Mouse (Mus musculus): ENCODE results near the gene Usp19. TPM values are rescaled to one million over a fixed set of nuclear protein-coding genes. Genes with fewer than 3 reads are reported as not detected.

The Usp19 gene
- total and polyA plus RNA-seq, 2 experiments from 2014 or later = 38.2 to 136 TPM

DNA sequence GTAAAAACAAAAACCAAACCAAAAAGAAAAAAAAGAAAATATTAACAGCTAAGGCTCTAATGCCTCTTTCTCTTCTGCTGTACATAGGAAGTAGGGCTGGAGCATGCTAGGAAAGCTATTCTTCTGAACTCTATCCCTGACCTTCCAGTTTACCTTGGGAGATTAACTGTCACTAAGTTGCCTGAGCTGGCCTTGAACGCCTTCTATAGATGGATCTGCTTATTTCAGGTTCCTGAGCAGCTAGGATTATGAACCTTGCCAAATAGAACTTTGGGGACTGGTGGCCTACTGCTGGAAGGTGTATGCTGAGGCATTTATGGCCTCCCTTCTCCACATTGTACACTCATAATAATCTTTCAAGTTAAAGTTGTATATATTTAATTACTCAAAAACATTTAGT, 40.6 kb downstream of the Usp19 start:
- no peak overlapping the region for H3K4me2 ChIP-seq (ENCODE audit: low read depth, low read length)
- H3K27ac ChIP-seq (ENCODE audit: low read depth) = no peak overlapping the region
- whole genome bisulfite sequencing = 89% methylated on average over 1 of the region's 1 CpGs
- H3K36me3 ChIP-seq (replicated peaks; ENCODE audit: control insufficient read depth, insufficient read depth, low read length) = peaks cover 75% of the 10 kb centered on the region
- no peak overlapping the region for H3K4me3 ChIP-seq (ENCODE audit: low read depth, low read length)
- H3K9ac ChIP-seq (replicated peaks; ENCODE audit: low read depth, low read length) = no peak overlapping the region
- ATAC-seq (ENCODE audit: insufficient read depth, low read depth) (no peak), DNase-seq (ENCODE audit: low spot score) (no peak)
- H3K4me1 ChIP-seq (ENCODE audit: control insufficient read depth, insufficient read depth) = no peaks in the 10 kb centered on the region
- H3K9me3 ChIP-seq (replicated peaks; ENCODE audit: control insufficient read depth, low read length) = no peaks in the 10 kb centered on the region
- H3K27me3 ChIP-seq (ENCODE audit: control insufficient read depth, insufficient read depth, low read length) = no peaks in the 10 kb centered on the region
- no peak for TF ChIP-seq EP300 (IDR thresholded peaks at IDR 0.05; ENCODE audit: low read depth)
- no peak for TF ChIP-seq CTCF (IDR thresholded peaks at IDR 0.05; ENCODE audit: low read depth)

DNA sequence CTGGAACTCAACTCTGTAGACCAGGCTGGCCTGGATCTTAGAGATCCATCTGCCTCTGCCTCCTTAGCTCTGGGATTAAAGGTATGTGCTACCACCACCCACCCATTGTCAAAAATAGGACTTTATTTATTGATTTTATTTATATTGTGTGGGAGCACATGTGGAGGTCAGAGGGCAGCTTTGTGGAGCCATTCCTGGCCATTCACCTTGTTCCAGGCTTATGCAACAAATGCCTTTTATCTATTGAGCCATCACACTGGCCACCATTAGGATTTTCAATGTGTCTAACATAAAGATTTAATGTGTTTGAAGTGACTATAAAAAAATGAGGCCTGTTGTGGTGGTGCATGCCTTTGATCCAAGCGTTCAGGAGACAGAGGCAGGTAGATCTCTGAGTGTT, 41.1 kb downstream of the Usp19 start:
- Histone ChIP-seq H3K27me3 (ENCODE audit: control insufficient read depth, insufficient read depth, low read length) (no peaks in the 10 kb centered on the region), H3K4me2 (ENCODE audit: low read depth, low read length) (no peak overlapping the region), H3K4me3 (ENCODE audit: low read depth, low read length) (no peak overlapping the region), H3K9ac (replicated peaks; ENCODE audit: low read depth, low read length) (no peak overlapping the region), H3K27ac (ENCODE audit: low read depth) (no peak overlapping the region), H3K36me3 (replicated peaks; ENCODE audit: control insufficient read depth, insufficient read depth, low read length) (peaks cover 81% of the 10 kb centered on the region), H3K4me1 (ENCODE audit: control insufficient read depth, insufficient read depth) (no peaks in the 10 kb centered on the region), H3K9me3 (replicated peaks; ENCODE audit: control insufficient read depth, low read length) (no peaks in the 10 kb centered on the region)
- TF ChIP-seq CTCF (IDR thresholded peaks at IDR 0.05; ENCODE audit: low read depth) (no peak), EP300 (IDR thresholded peaks at IDR 0.05; ENCODE audit: low read depth) (no peak)
- WGBS = 92% methylated on average over 1 of the region's 1 CpGs
- DNase-seq (ENCODE audit: low spot score) = no peak
- no peak for ATAC-seq (ENCODE audit: insufficient read depth, low read depth)

DNA sequence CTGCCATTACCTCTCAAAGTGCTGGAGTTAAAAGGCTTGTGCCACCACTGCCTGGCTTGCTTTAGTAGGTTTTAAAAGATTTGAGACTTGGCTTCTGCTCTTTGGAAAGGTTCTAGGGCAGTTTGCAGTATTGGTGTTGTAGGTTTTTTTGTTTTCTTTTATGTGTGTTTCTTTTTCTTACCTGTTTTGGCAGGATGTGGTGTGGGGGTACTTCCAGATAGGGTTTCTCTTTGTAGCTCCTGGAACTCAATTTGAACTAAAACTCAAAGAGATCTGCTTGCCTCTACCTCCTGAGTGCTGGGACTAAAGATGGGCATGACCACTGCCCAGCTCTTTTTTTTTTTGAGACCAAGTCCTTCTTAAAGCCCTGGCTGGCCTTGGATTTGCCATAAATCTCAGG, 50.4 kb downstream of the Usp19 start:
- DNase-seq (ENCODE audit: low spot score) (no peak), ATAC-seq (ENCODE audit: insufficient read depth, low read depth) (no peak)
- Histone ChIP-seq H3K9ac (replicated peaks; ENCODE audit: low read depth, low read length) (no peak overlapping the region), H3K36me3 (replicated peaks; ENCODE audit: control insufficient read depth, insufficient read depth, low read length) (peaks cover 88% of the 10 kb centered on the region), H3K4me3 (ENCODE audit: low read depth, low read length) (no peak overlapping the region), H3K27me3 (ENCODE audit: control insufficient read depth, insufficient read depth, low read length) (no peaks in the 10 kb centered on the region), H3K9me3 (replicated peaks; ENCODE audit: control insufficient read depth, low read length) (no peaks in the 10 kb centered on the region), H3K27ac (ENCODE audit: low read depth) (no peak overlapping the region), H3K4me2 (ENCODE audit: low read depth, low read length) (no peak overlapping the region), H3K4me1 (ENCODE audit: control insufficient read depth, insufficient read depth) (no peaks in the 10 kb centered on the region)
- no peak for TF ChIP-seq CTCF (IDR thresholded peaks at IDR 0.05; ENCODE audit: low read depth)
- TF ChIP-seq EP300 (IDR thresholded peaks at IDR 0.05; ENCODE audit: low read depth) = no peak

DNA sequence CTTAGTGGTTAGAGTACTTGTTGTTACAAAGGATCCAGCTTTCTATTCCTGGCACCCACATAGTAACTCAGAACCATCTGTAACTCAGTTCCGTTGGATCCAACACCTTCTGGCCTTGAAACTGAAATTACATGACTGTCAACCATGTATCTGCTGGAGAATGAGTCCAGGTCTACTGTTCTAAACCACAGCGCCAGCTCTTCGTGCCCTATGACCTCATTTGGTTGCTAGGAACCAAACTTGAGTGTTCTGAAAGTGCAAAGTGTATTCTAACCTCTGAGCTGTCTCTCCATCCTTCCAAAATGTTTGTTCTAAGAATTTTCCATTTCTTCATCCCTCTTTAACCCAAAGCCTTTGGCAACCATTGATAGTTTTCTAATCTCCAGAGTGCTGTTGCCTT, 55.6 kb downstream of the Usp19 start:
- H3K27ac ChIP-seq (ENCODE audit: low read depth) = no peak overlapping the region
- ATAC-seq (ENCODE audit: insufficient read depth, low read depth) = no peak
- no peak overlapping the region for H3K4me2 ChIP-seq (ENCODE audit: low read depth, low read length)
- TF ChIP-seq CTCF (IDR thresholded peaks at IDR 0.05; ENCODE audit: low read depth) (no peak), EP300 (IDR thresholded peaks at IDR 0.05; ENCODE audit: low read depth) (no peak)
- no peaks in the 10 kb centered on the region for H3K9me3 ChIP-seq (replicated peaks; ENCODE audit: control insufficient read depth, low read length)
- peaks cover 90% of the 10 kb centered on the region for H3K36me3 ChIP-seq (replicated peaks; ENCODE audit: control insufficient read depth, insufficient read depth, low read length)
- H3K4me3 ChIP-seq (ENCODE audit: low read depth, low read length) = no peak overlapping the region
- no peak for DNase-seq (ENCODE audit: low spot score)
- WGBS = 91% methylated on average over 3 of the region's 3 CpGs
- H3K4me1 ChIP-seq (ENCODE audit: control insufficient read depth, insufficient read depth) = no peaks in the 10 kb centered on the region
- H3K27me3 ChIP-seq (ENCODE audit: control insufficient read depth, insufficient read depth, low read length) = no peaks in the 10 kb centered on the region
- H3K9ac ChIP-seq (replicated peaks; ENCODE audit: low read depth, low read length) = no peak overlapping the region

DNA sequence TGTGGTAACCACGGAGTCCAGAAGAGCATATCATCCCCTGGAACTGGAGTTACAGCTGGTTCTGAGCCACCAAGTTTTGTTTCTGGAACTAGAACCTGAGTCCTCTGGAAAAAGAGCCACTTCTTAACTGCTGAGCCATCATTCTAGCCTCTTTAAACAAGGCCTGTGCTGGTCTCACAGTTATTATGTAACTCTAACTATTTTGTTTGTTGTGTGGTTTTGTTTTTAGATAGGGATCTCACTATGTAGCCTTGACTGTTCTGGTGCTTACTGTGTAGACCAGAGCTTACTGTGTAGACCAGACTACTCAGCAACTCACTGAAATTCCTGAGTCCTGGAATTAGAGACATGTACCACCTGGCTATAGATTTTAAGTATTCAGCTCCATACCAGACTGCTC, 56.5 kb downstream of the Usp19 start:
- H3K27ac ChIP-seq (ENCODE audit: low read depth) = no peak overlapping the region
- no peaks in the 10 kb centered on the region for H3K27me3 ChIP-seq (ENCODE audit: control insufficient read depth, insufficient read depth, low read length)
- peaks cover 90% of the 10 kb centered on the region for H3K36me3 ChIP-seq (replicated peaks; ENCODE audit: control insufficient read depth, insufficient read depth, low read length)
- TF ChIP-seq EP300 (IDR thresholded peaks at IDR 0.05; ENCODE audit: low read depth) (no peak), CTCF (IDR thresholded peaks at IDR 0.05; ENCODE audit: low read depth) (no peak)
- H3K9ac ChIP-seq (replicated peaks; ENCODE audit: low read depth, low read length) = no peak overlapping the region
- H3K4me2 ChIP-seq (ENCODE audit: low read depth, low read length) = no peak overlapping the region
- 91% methylated on average over 1 of the region's 1 CpGs for WGBS
- DNase-seq (ENCODE audit: low spot score) = no peak
- H3K9me3 ChIP-seq (replicated peaks; ENCODE audit: control insufficient read depth, low read length) = no peaks in the 10 kb centered on the region
- H3K4me3 ChIP-seq (ENCODE audit: low read depth, low read length) = no peak overlapping the region
- ATAC-seq (ENCODE audit: insufficient read depth, low read depth) = no peak
- H3K4me1 ChIP-seq (ENCODE audit: control insufficient read depth, insufficient read depth) = no peaks in the 10 kb centered on the region

Other genes with a start within 250 kb of the Usp19 start
- 209 and 229 TPM in 2 replicates for gene Dag1, start 226.6 kb upstream of the Usp19 start, total RNA-seq (2014; rRNA removed; ENCODE audit: low replicate concordance)
- gene Dag1, start 226.6 kb upstream of the Usp19 start, polyA plus RNA-seq (2015; fragmentation: Nextera tagmentation; extraction: Ambion mirVana) = 99.2 and 106 TPM in 2 replicates
- gene Nicn1, start 200.2 kb upstream of the Usp19 start, total RNA-seq (2014; rRNA removed; ENCODE audit: low replicate concordance) = 12.9 and 22.4 TPM in 2 replicates
- gene Nicn1, start 200.2 kb upstream of the Usp19 start, polyA plus RNA-seq (2015; fragmentation: Nextera tagmentation; extraction: Ambion mirVana) = 20.5 and 20.9 TPM in 2 replicates
- 3.7 and 14.5 TPM in 2 replicates for gene Amt, start 193.7 kb upstream of the Usp19 start, total RNA-seq (2014; rRNA removed; ENCODE audit: low replicate concordance)
- 5.4 and 6.4 TPM in 2 replicates for gene Amt, start 193.7 kb upstream of the Usp19 start, polyA plus RNA-seq (2015; fragmentation: Nextera tagmentation; extraction: Ambion mirVana)
- gene Rhoa, start 184.5 kb upstream of the Usp19 start, total RNA-seq (2014; rRNA removed; ENCODE audit: low replicate concordance) = 167 and 207 TPM in 2 replicates
- 326 and 332 TPM in 2 replicates for gene Rhoa, start 184.5 kb upstream of the Usp19 start, polyA plus RNA-seq (2015; fragmentation: Nextera tagmentation; extraction: Ambion mirVana)
- gene Tcta, start 184.4 kb upstream of the Usp19 start, total RNA-seq (2014; rRNA removed; ENCODE audit: low replicate concordance) = 46.1 and 46.9 TPM in 2 replicates
- 42.1 and 49.9 TPM in 2 replicates for gene Tcta, start 184.4 kb upstream of the Usp19 start, polyA plus RNA-seq (2015; fragmentation: Nextera tagmentation; extraction: Ambion mirVana)
- gene Gpx1, start 151.7 kb upstream of the Usp19 start, total RNA-seq (2014; rRNA removed; ENCODE audit: low replicate concordance) = 319 and 336 TPM in 2 replicates
- gene Gpx1, start 151.7 kb upstream of the Usp19 start, polyA plus RNA-seq (2015; fragmentation: Nextera tagmentation; extraction: Ambion mirVana) = 578 and 581 TPM in 2 replicates
- 71.1 and 76.8 TPM in 2 replicates for gene Usp4, start 142.7 kb upstream of the Usp19 start, total RNA-seq (2014; rRNA removed; ENCODE audit: low replicate concordance)
- gene Usp4, start 142.7 kb upstream of the Usp19 start, polyA plus RNA-seq (2015; fragmentation: Nextera tagmentation; extraction: Ambion mirVana) = 54.9 and 60.6 TPM in 2 replicates
- not detected in 2 replicates for gene 1700102P08Rik, start 97.8 kb upstream of the Usp19 start, total RNA-seq (2014; rRNA removed; ENCODE audit: low replicate concordance)
- gene 1700102P08Rik, start 97.8 kb upstream of the Usp19 start, polyA plus RNA-seq (2015; fragmentation: Nextera tagmentation; extraction: Ambion mirVana) = 0.27 TPM in 1 of 2 replicates, not detected in the other
- gene Ccdc36, start 62.1 kb upstream of the Usp19 start, total RNA-seq (2014; rRNA removed; ENCODE audit: low replicate concordance) = not detected in 2 replicates
- 0.14 and 0.25 TPM in 2 replicates for gene Ccdc36, start 62.1 kb upstream of the Usp19 start, polyA plus RNA-seq (2015; fragmentation: Nextera tagmentation; extraction: Ambion mirVana)
- not detected in 2 replicates for gene BC048562, start 54.1 kb upstream of the Usp19 start, total RNA-seq (2014; rRNA removed; ENCODE audit: low replicate concordance)
- gene BC048562, start 54.1 kb upstream of the Usp19 start, polyA plus RNA-seq (2015; fragmentation: Nextera tagmentation; extraction: Ambion mirVana) = not detected in 2 replicates
- 14.0 and 24.0 TPM in 2 replicates for gene Ccdc71, start 30.1 kb upstream of the Usp19 start, total RNA-seq (2014; rRNA removed; ENCODE audit: low replicate concordance)
- 25.1 and 26.2 TPM in 2 replicates for gene Ccdc71, start 30.1 kb upstream of the Usp19 start, polyA plus RNA-seq (2015; fragmentation: Nextera tagmentation; extraction: Ambion mirVana)
- gene Klhdc8b, start 29.0 kb upstream of the Usp19 start, total RNA-seq (2014; rRNA removed; ENCODE audit: low replicate concordance) = 180 and 186 TPM in 2 replicates
- 91.6 and 92.7 TPM in 2 replicates for gene Klhdc8b, start 29.0 kb upstream of the Usp19 start, polyA plus RNA-seq (2015; fragmentation: Nextera tagmentation; extraction: Ambion mirVana)
- 161 and 182 TPM in 2 replicates for gene Lamb2, start 10.9 kb upstream of the Usp19 start, total RNA-seq (2014; rRNA removed; ENCODE audit: low replicate concordance)
- 44.4 and 50.8 TPM in 2 replicates for gene Lamb2, start 10.9 kb upstream of the Usp19 start, polyA plus RNA-seq (2015; fragmentation: Nextera tagmentation; extraction: Ambion mirVana)
- gene Qars, start 17.1 kb downstream of the Usp19 start, total RNA-seq (2014; rRNA removed; ENCODE audit: low replicate concordance) = 175 and 188 TPM in 2 replicates
- 44.7 and 49.2 TPM in 2 replicates for gene Qars, start 17.1 kb downstream of the Usp19 start, polyA plus RNA-seq (2015; fragmentation: Nextera tagmentation; extraction: Ambion mirVana)
- gene Qrich1, start 26.2 kb downstream of the Usp19 start, total RNA-seq (2014; rRNA removed; ENCODE audit: low replicate concordance) = 138 and 154 TPM in 2 replicates
- gene Qrich1, start 26.2 kb downstream of the Usp19 start, polyA plus RNA-seq (2015; fragmentation: Nextera tagmentation; extraction: Ambion mirVana) = 52.5 and 55.4 TPM in 2 replicates
- 69.2 and 87.5 TPM in 2 replicates for gene Impdh2, start 69.7 kb downstream of the Usp19 start, total RNA-seq (2014; rRNA removed; ENCODE audit: low replicate concordance)
- 52.6 and 54.7 TPM in 2 replicates for gene Impdh2, start 69.7 kb downstream of the Usp19 start, polyA plus RNA-seq (2015; fragmentation: Nextera tagmentation; extraction: Ambion mirVana)
- gene Ndufaf3, start 76.8 kb downstream of the Usp19 start, total RNA-seq (2014; rRNA removed; ENCODE audit: low replicate concordance) = 41.3 and 84.4 TPM in 2 replicates
- 82.6 and 86.1 TPM in 2 replicates for gene Ndufaf3, start 76.8 kb downstream of the Usp19 start, polyA plus RNA-seq (2015; fragmentation: Nextera tagmentation; extraction: Ambion mirVana)
- gene Dalrd3, start 79.3 kb downstream of the Usp19 start, total RNA-seq (2014; rRNA removed; ENCODE audit: low replicate concordance) = 54.0 and 71.1 TPM in 2 replicates
- gene Dalrd3, start 79.3 kb downstream of the Usp19 start, polyA plus RNA-seq (2015; fragmentation: Nextera tagmentation; extraction: Ambion mirVana) = 38.3 and 39.6 TPM in 2 replicates
- gene Wdr6, start 88.1 kb downstream of the Usp19 start, total RNA-seq (2014; rRNA removed; ENCODE audit: low replicate concordance) = 44.9 and 53.2 TPM in 2 replicates
- gene Wdr6, start 88.1 kb downstream of the Usp19 start, polyA plus RNA-seq (2015; fragmentation: Nextera tagmentation; extraction: Ambion mirVana) = 21.1 and 25.1 TPM in 2 replicates
- 18.7 and 37.8 TPM in 2 replicates for gene P4htm, start 107.1 kb downstream of the Usp19 start, total RNA-seq (2014; rRNA removed; ENCODE audit: low replicate concordance)
- 16.6 and 17.7 TPM in 2 replicates for gene P4htm, start 107.1 kb downstream of the Usp19 start, polyA plus RNA-seq (2015; fragmentation: Nextera tagmentation; extraction: Ambion mirVana)
- gene Arih2, start 158.8 kb downstream of the Usp19 start, total RNA-seq (2014; rRNA removed; ENCODE audit: low replicate concordance) = 59.5 and 76.4 TPM in 2 replicates
- 33.8 and 38.2 TPM in 2 replicates for gene Arih2, start 158.8 kb downstream of the Usp19 start, polyA plus RNA-seq (2015; fragmentation: Nextera tagmentation; extraction: Ambion mirVana)
- gene Slc25a20, start 171.5 kb downstream of the Usp19 start, total RNA-seq (2014; rRNA removed; ENCODE audit: low replicate concordance) = 95.7 and 137 TPM in 2 replicates
- gene Slc25a20, start 171.5 kb downstream of the Usp19 start, polyA plus RNA-seq (2015; fragmentation: Nextera tagmentation; extraction: Ambion mirVana) = 240 and 248 TPM in 2 replicates
- 48.2 and 52.8 TPM in 2 replicates for gene Prkar2a, start 198.7 kb downstream of the Usp19 start, total RNA-seq (2014; rRNA removed; ENCODE audit: low replicate concordance)
- 17.8 and 20.7 TPM in 2 replicates for gene Prkar2a, start 198.7 kb downstream of the Usp19 start, polyA plus RNA-seq (2015; fragmentation: Nextera tagmentation; extraction: Ambion mirVana)

Measured in heart, postnatal 0 days (tissue).